Mouse (Mus musculus) spleen, postnatal 4 days (tissue): ENCODE measurements around the gene Akt2.

Experiments
- DNase-seq, 2 experiments: peaks; one replicate each; pipeline ENCODE4 v3.0.0; 2022; ENCODE audit warnings: low spot score in 2 of 2

Akt2 gene

GRCm38 (mm10) chr7:27658712-27659663 lies 67.6 kb downstream of the Akt2 start:
- DNase-seq = no peak

GRCm38 (mm10) chr7:27662038-27662437 lies 70.7 kb downstream of the Akt2 start:
- DNase-seq = no peak

GRCm38 (mm10) chr7:27673064-27673574 lies 81.8 kb downstream of the Akt2 start:
- no peak for DNase-seq

GRCm38 (mm10) chr7:27673575-27674131 lies 82.3 kb downstream of the Akt2 start:
- DNase-seq = peak in 1 of 2 experiments; percentile 66

- no peak for DNase-seq
Measured at GRCm38 (mm10) chr7:27674195-27674521, 82.8 kb downstream of the Akt2 start.

GRCm38 (mm10) chr7:27674522-27675221 lies 83.3 kb downstream of the Akt2 start, which contains the start of gene Map3k10:
Gene Map3k10 (minus strand): TSS chr7:27674598.
- DNase-seq = peak; percentile 85 to 91

- no peak for DNase-seq
Measured at GRCm38 (mm10) chr7:27675222-27675612, 83.9 kb downstream of the Akt2 start.

- DNase-seq = no peak
Measured at GRCm38 (mm10) chr7:27683218-27683617, 91.9 kb downstream of the Akt2 start.

- DNase-seq = no peak
Measured at GRCm38 (mm10) chr7:27685220-27685619, 93.9 kb downstream of the Akt2 start.

- no peak for DNase-seq
Measured at GRCm38 (mm10) chr7:27685681-27686080, 94.3 kb downstream of the Akt2 start.

- DNase-seq = no peak
Measured at GRCm38 (mm10) chr7:27687043-27687442, 95.7 kb downstream of the Akt2 start.

- DNase-seq = no peak
Measured at GRCm38 (mm10) chr7:27687836-27688235, 96.5 kb downstream of the Akt2 start.

- no peak for DNase-seq
Measured at GRCm38 (mm10) chr7:27688246-27688788, 97.0 kb downstream of the Akt2 start.

- peak; percentile 88 to 90 for DNase-seq
Measured at GRCm38 (mm10) chr7:27688815-27689612, 97.7 kb downstream of the Akt2 start, which contains the start of gene Zfp607b. Gene Zfp607b (plus strand): TSS chr7:27689340.
